Mouse (Mus musculus) CH12.LX (cell line): ENCODE measurements around the gene Bub3. TPM values are rescaled to one million over a fixed set of nuclear protein-coding genes. Genes with fewer than 3 reads are reported as not detected.

ENCODE experiments used
- DNase-seq: peaks from one replicate; pipeline ENCODE4 v3.0.0-alpha.2; 2013; ENCODE audit errors: extremely low read depth
- H3K27ac ChIP-seq: 2 replicates; pipeline ENCODE4 v1.5.1; 2012; ENCODE audit warnings: low read depth, mild to moderate bottlenecking, control low read depth, moderate library complexity; ENCODE audit not compliant: insufficient read depth
- H3K27me3 ChIP-seq: replicated peaks from 2 replicates; pipeline ENCODE3; 2012; ENCODE audit warnings: inconsistent platforms
- H3K36me3 ChIP-seq, 2 experiments: replicated peaks in 1 of 2; 2 replicates each; pipeline versions ENCODE3 to v1.6.1; 2012; ENCODE audit warnings: inconsistent platforms in 1 of 2, low read length in 1 of 2, mild to moderate bottlenecking in 1 of 2, mixed read lengths in 1 of 2, moderate library complexity in 1 of 2; ENCODE audit not compliant: control insufficient read depth in 1 of 2, insufficient read depth in 1 of 2
- H3K4me1 ChIP-seq, 2 experiments: 2 replicates each; pipeline ENCODE4 v1.6.1; 2012; ENCODE audit warnings: inconsistent platforms in 1 of 2, moderate library complexity in 1 of 2; ENCODE audit not compliant: insufficient read depth in 2 of 2, control insufficient read depth in 1 of 2
- H3K4me2 ChIP-seq: 2 replicates; pipeline ENCODE4 v1.6.1; 2012; ENCODE audit warnings: low read depth, mild to moderate bottlenecking, control low read depth; ENCODE audit not compliant: poor library complexity, insufficient read depth, severe bottlenecking
- H3K4me3 ChIP-seq, 3 experiments: fragments of 150-350 bp in 1 of 3; sonication (generic) in 1 of 3; replicated peaks in 1 of 3; 2 replicates each; pipeline versions ENCODE3 to v1.5.1; 2011 to 2012; ENCODE audit warnings: low read depth in 2 of 3, low read length in 2 of 3, mild to moderate bottlenecking in 2 of 3, moderate library complexity in 2 of 3, control low read depth in 1 of 3, improper control_type of control experiment in 1 of 3, inconsistent platforms in 1 of 3, mixed read lengths in 1 of 3; ENCODE audit not compliant: poor library complexity in 1 of 3
- H3K79me2 ChIP-seq: replicated peaks from 2 replicates; pipeline ENCODE4 v1.6.1; 2012; ENCODE audit warnings: mild to moderate bottlenecking, moderate library complexity; ENCODE audit not compliant: control insufficient read depth, poor library complexity, insufficient read depth, severe bottlenecking; ENCODE audit errors: extremely low read depth
- H3K9ac ChIP-seq: 2 replicates; pipeline ENCODE4 v1.6.1; 2012; ENCODE audit warnings: low read depth, mild to moderate bottlenecking, control low read depth, moderate library complexity; ENCODE audit not compliant: insufficient read depth
- H3K9me3 ChIP-seq: replicated peaks from 2 replicates; pipeline ENCODE3; 2012; ENCODE audit warnings: low read length, inconsistent platforms, mixed read lengths
- BHLHE40 ChIP-seq: IDR thresholded peaks from 2 replicates; pipeline ENCODE4 v1.6.1; 2011; ENCODE audit warnings: mild to moderate bottlenecking, low read depth, low read length, improper control_type of control experiment
- CHD2 ChIP-seq: IDR thresholded peaks from 2 replicates; pipeline ENCODE4 v1.6.1; 2011; ENCODE audit warnings: low read length, improper control_type of control experiment
- CTCF ChIP-seq, 2 experiments: IDR thresholded peaks in 1 of 2; conservative IDR thresholded peaks in 1 of 2; 2 replicates each; pipeline ENCODE4 v1.5.1; 2011 to 2012; ENCODE audit warnings: low read depth in 2 of 2, low read length in 2 of 2, improper control_type of control experiment in 1 of 2, inconsistent platforms in 1 of 2, mild to moderate bottlenecking in 1 of 2, moderate library complexity in 1 of 2
- EP300 ChIP-seq: IDR thresholded peaks from 2 replicates; pipeline ENCODE4 v1.6.1; 2011; ENCODE audit warnings: low read length, improper control_type of control experiment
- ETS1 ChIP-seq: conservative IDR thresholded peaks from 2 replicates; pipeline ENCODE4 v1.6.1; 2012; ENCODE audit warnings: low read depth, mild to moderate bottlenecking, inconsistent platforms, low read length, improper control_type of control experiment, moderate library complexity
- HCFC1 ChIP-seq: IDR thresholded peaks from 2 replicates; pipeline ENCODE4 v1.6.1; 2012; ENCODE audit warnings: low read depth, mild to moderate bottlenecking, inconsistent platforms, low read length, improper control_type of control experiment
- KAT2A ChIP-seq: IDR thresholded peaks from 2 replicates; pipeline ENCODE4 v1.6.1; 2012; ENCODE audit warnings: low read length, improper control_type of control experiment, inconsistent platforms; ENCODE audit not compliant: insufficient replicate concordance
- MAFK ChIP-seq: IDR thresholded peaks from 2 replicates; pipeline ENCODE4 v1.6.1; 2011; ENCODE audit warnings: low read length, improper control_type of control experiment; ENCODE audit not compliant: insufficient replicate concordance
- MAX ChIP-seq: IDR thresholded peaks from 2 replicates; pipeline ENCODE4 v1.6.1; 2011; ENCODE audit warnings: low read length, improper control_type of control experiment
- MEF2A ChIP-seq: IDR thresholded peaks from 2 replicates; pipeline ENCODE4 v1.6.1; 2014; ENCODE audit warnings: low read depth, mild to moderate bottlenecking, inconsistent platforms, low read length, improper control_type of control experiment, borderline replicate concordance
- NELFE ChIP-seq: IDR thresholded peaks from 2 replicates; pipeline ENCODE4 v1.6.1; 2011; ENCODE audit warnings: low read depth, low read length, improper control_type of control experiment
- NRF1 ChIP-seq: IDR thresholded peaks from 2 replicates; pipeline ENCODE4 v1.6.1; 2014; ENCODE audit warnings: low read depth, mild to moderate bottlenecking, inconsistent platforms, low read length, improper control_type of control experiment, moderate library complexity
- POLR2A ChIP-seq: IDR thresholded peaks from 2 replicates; pipeline ENCODE4 v1.6.1; 2011; ENCODE audit warnings: low read depth, mild to moderate bottlenecking, improper control_type of control experiment, low read length
- RCOR1 ChIP-seq: conservative IDR thresholded peaks from 2 replicates; pipeline ENCODE4 v1.6.1; 2012; ENCODE audit warnings: low read depth, mild to moderate bottlenecking, inconsistent platforms, low read length, improper control_type of control experiment
- SMC3 ChIP-seq: IDR thresholded peaks from 2 replicates; pipeline ENCODE4 v1.6.1; 2011; ENCODE audit warnings: low read depth, low read length, improper control_type of control experiment
- TCF12 ChIP-seq: IDR thresholded peaks from 2 replicates; pipeline ENCODE4 v1.6.1; 2014; ENCODE audit warnings: low read depth, mild to moderate bottlenecking, inconsistent platforms, low read length, improper control_type of control experiment
- ZC3H11A ChIP-seq: IDR thresholded peaks from 2 replicates; pipeline ENCODE4 v1.6.1; 2012; ENCODE audit warnings: low read depth, mild to moderate bottlenecking, inconsistent platforms, low read length, improper control_type of control experiment
- ZKSCAN1 ChIP-seq: IDR thresholded peaks from 2 replicates; pipeline ENCODE4 v1.6.1; 2012; ENCODE audit warnings: low read depth, inconsistent platforms, low read length, improper control_type of control experiment, borderline replicate concordance
- ZMIZ1 ChIP-seq: IDR thresholded peaks from 2 replicates; pipeline ENCODE4 v1.6.1; 2012; ENCODE audit warnings: low read depth, mild to moderate bottlenecking, inconsistent platforms, low read length, improper control_type of control experiment
- ZNF384 ChIP-seq: IDR thresholded peaks from 2 replicates; pipeline ENCODE4 v1.6.1; 2012; ENCODE audit warnings: low read depth, low read length, improper control_type of control experiment, inconsistent platforms
- dilution Hi-C: fragments of 300-500 bp; cut with MboI; formaldehyde crosslinking; loops from 2 replicates; pipeline ENCODE4 v1.14.3; 2020; ENCODE audit warnings: low sequenced_read_pairs; ENCODE audit not compliant: extremely low pct_unique_long_range_greater_than_20kb, extremely low pct_ligation_motif_present
- in situ Hi-C: fragments of 300-500 bp; cut with MboI; formaldehyde crosslinking; loops from 3 replicates; pipeline ENCODE4 v1.14.3; 2019; ENCODE audit warnings: low sequenced_read_pairs, low pct_ligation_motif_present, low pct_unique_long_range_greater_than_20kb, mixed read lengths
- polyA plus RNA-seq: library from polyadenylated mRNA; unstranded; fragments of >175 nt; gene quantifications from 2 replicates; pipeline ENCODE4 v1.2.1, GENCODE M21; 2012; ENCODE audit warnings: low read depth; ENCODE audit not compliant: insufficient read length
- total RNA-seq, 2 experiments: library from RNA; depleted of rRNA; stranded (reverse); fragments of 300-350 nt in 1 of 2; fragments of >200 nt in 1 of 2; gene quantifications; 2 replicates each; pipeline ENCODE4 v1.2.3; 2012 to 2014

The Bub3 gene
- total and polyA plus RNA-seq, 3 experiments: 159 to 250 (median 161) TPM

DNA sequence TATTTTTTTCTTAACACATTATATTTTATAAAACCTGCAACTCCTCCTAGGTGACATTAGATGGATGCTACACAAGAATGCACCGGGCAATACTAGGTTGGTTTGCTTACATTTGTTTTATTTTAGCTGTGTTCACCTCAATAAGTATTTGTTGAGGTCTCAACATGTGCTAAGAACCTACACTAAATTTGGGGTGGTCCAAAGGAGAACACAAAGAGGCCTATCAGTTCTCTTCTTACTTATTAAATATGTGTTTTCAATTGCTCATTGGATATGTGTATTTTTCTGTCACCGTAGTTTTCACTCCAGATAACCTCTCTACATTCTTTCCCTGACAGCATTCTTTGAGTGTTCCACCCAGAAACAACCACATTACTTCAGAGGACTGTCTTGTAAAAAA, 2.3 kb upstream of the Bub3 start:
- Histone ChIP-seq H3K27ac (no peak overlapping the region), H3K27me3 (peaks cover 26% of the 10 kb centered on the region), H3K4me3 (no peak overlapping the region), H3K4me1 (peaks cover 2 to 27% of the 10 kb centered on the region in 2 experiments; a peak in 3 of 4 replicates), H3K9me3 (no peaks in the 10 kb centered on the region), H3K4me2 (no peak overlapping the region), H3K9ac (no peak overlapping the region), H3K79me2 (peaks cover 21% of the 10 kb centered on the region), H3K36me3 (peaks cover 12 to 15% of the 10 kb centered on the region in 2 experiments)
- TF ChIP-seq KAT2A (no peak), BHLHE40 (no peak), ZC3H11A (no peak), CHD2 (no peak), MEF2A (no peak), EP300 (no peak), ZNF384 (no peak), SMC3 (no peak), MAFK (no peak), ZMIZ1 (no peak), MAX (no peak), ETS1 (no peak), TCF12 (no peak), NELFE (no peak), ZKSCAN1 (no peak), RCOR1 (no peak), POLR2A (no peak), CTCF (conservative IDR thresholded peaks at IDR 0.05 in 1 of 2, IDR thresholded peaks at IDR 0.05 in 1 of 2; ENCODE audit: low read depth in 2 of 2, low read length in 2 of 2) (no peak), NRF1 (no peak)
- dilution Hi-C loops (no loop called here), in situ Hi-C loops (no loop called here)
- DNase-seq: no peak

GRCm38 (mm10) chr7:131560697-131561042, 648 bp downstream of the Bub3 start:
- H3K4me2 ChIP-seq: peak overlapping the region; percentile 91; the same call in 1 of the 2 replicates
- peak overlapping the region; percentile 85 for H3K9ac ChIP-seq
- H3K36me3 ChIP-seq: peaks cover 30 to 39% of the 10 kb centered on the region in 2 experiments
- TF ChIP-seq CTCF (conservative IDR thresholded peaks at IDR 0.05 in 1 of 2, IDR thresholded peaks at IDR 0.05 in 1 of 2; ENCODE audit: low read depth in 2 of 2, low read length in 2 of 2) (no peak), HCFC1 (no peak)
- H3K27ac ChIP-seq: peak overlapping the region; percentile 46
- dilution Hi-C loops (no loop called here), in situ Hi-C loops (no loop called here)
- peaks cover 2% of the 10 kb centered on the region for H3K27me3 ChIP-seq
- DNase-seq: no peak
- no peaks in the 10 kb centered on the region for H3K9me3 ChIP-seq
- peaks cover 3 to 27% of the 10 kb centered on the region in 2 experiments; a peak in 3 of 4 replicates for H3K4me1 ChIP-seq
- H3K79me2 ChIP-seq: peaks cover 48% of the 10 kb centered on the region
- H3K4me3 ChIP-seq: peak overlapping the region; percentile 85 to 91 (median 90)
